Mouse (Mus musculus) thymus, adult 2 months (tissue): ENCODE results near the gene Arl15.

ENCODE experiments used
- CTCF ChIP-seq: fragments of 200-500 bp; IDR thresholded peaks from 2 replicates; pipeline ENCODE4 v1.5.1; 2012; ENCODE audit warnings: mild to moderate bottlenecking, control low read depth, low read length, moderate library complexity, borderline replicate concordance; ENCODE audit not compliant: control insufficient read depth, poor library complexity, insufficient read depth; ENCODE audit errors: extremely low read depth
- POLR2A ChIP-seq: fragments of 200-500 bp; IDR thresholded peaks from 2 replicates; pipeline ENCODE4 v1.6.1; 2012; ENCODE audit warnings: mild to moderate bottlenecking, low read length, control low read depth, moderate library complexity; ENCODE audit not compliant: control insufficient read depth, poor library complexity, insufficient read depth; ENCODE audit errors: extremely low read depth

- TF ChIP-seq POLR2A = no peak
- TF ChIP-seq CTCF = no peak
Observed at GRCm38 (mm10) chr13:113939681-113940080, 145.4 kb downstream of the Arl15 start.
